Mouse (Mus musculus) embryonic facial prominence, embryonic 14.5 days (tissue): ENCODE results near the gene Gtf2i. TPM values are rescaled to one million over a fixed set of nuclear protein-coding genes. Genes with fewer than 3 reads are reported as not detected.

ENCODE experiments used
- ATAC-seq: fragments of 200-750 bp; cut with Nextera tagmentation; 2 replicates; pipeline ENCODE4 v1.8.0; 2017; ENCODE audit warnings: low read depth, moderate number of reproducible peaks, moderate TSS enrichment
- DNase-seq: peaks from one replicate; pipeline ENCODE4 v3.0.0-alpha.2; 2015; ENCODE audit warnings: low spot score
- H3K27ac ChIP-seq: fragments of 300-500 bp; sonication (generic); replicated peaks from 2 replicates; pipeline ENCODE4 v1.5.1; 2014; ENCODE audit warnings: low read depth, mild to moderate bottlenecking, low read length, moderate library complexity
- H3K27me3 ChIP-seq: fragments of 300-500 bp; sonication (generic); replicated peaks from 2 replicates; pipeline ENCODE4 v1.6.1; 2014; ENCODE audit warnings: low read length; ENCODE audit not compliant: control insufficient read depth, insufficient read depth
- H3K36me3 ChIP-seq: fragments of 300-500 bp; sonication (generic); 2 replicates; pipeline ENCODE4 v1.6.1; 2014; ENCODE audit warnings: low read length, mixed read lengths; ENCODE audit not compliant: control insufficient read depth, insufficient read depth
- H3K4me1 ChIP-seq: fragments of 300-500 bp; sonication (generic); 2 replicates; pipeline ENCODE4 v1.6.1; 2014; ENCODE audit warnings: antibody characterized with exemption, low read length; ENCODE audit not compliant: control insufficient read depth, insufficient read depth
- H3K4me2 ChIP-seq: fragments of 300-500 bp; sonication (generic); 2 replicates; pipeline ENCODE4 v1.6.1; 2014; ENCODE audit warnings: low read depth, mild to moderate bottlenecking, low read length, moderate library complexity, mixed read lengths
- H3K4me3 ChIP-seq: fragments of 300-500 bp; sonication (generic); 2 replicates; pipeline ENCODE4 v1.5.1; 2014; ENCODE audit warnings: low read depth, mild to moderate bottlenecking, low read length
- H3K9ac ChIP-seq: fragments of 300-500 bp; sonication (generic); 2 replicates; pipeline ENCODE4 v1.6.1; 2014; ENCODE audit warnings: low read depth, mild to moderate bottlenecking, low read length, moderate library complexity, mixed read lengths
- H3K9me3 ChIP-seq: fragments of 300-500 bp; sonication (generic); 2 replicates; pipeline ENCODE4 v1.6.1; 2016; ENCODE audit warnings: low read length; ENCODE audit not compliant: control insufficient read depth
- whole genome bisulfite sequencing: fragments of 180-500 bp; shearing (Covaris S2); extraction: QIAGEN DNeasy Blood & Tissue Kit; methylation state at CpG from one replicate; pipeline ENCODE4 v1.1.7; 2014; 5-methylcytosine and 5-hydroxymethylcytosine counted together
- polyA plus RNA-seq: library from polyadenylated mRNA; unstranded; fragments of >200 nt; fragmentation: Nextera tagmentation; extraction: Ambion mirVana; gene quantifications from 2 replicates; pipeline ENCODE4 v1.2.1, GENCODE M21; 2014

Gene Gtf2i
- polyA plus RNA-seq, 1 experiment from 2014 or later = 141 TPM

- H3K9ac ChIP-seq = no peak overlapping the region
- H3K27me3 ChIP-seq = no peaks in the 10 kb centered on the region
- no peaks in the 10 kb centered on the region for H3K4me1 ChIP-seq
- WGBS = 99% methylated on average over 4 of the region's 4 CpGs
- no peak overlapping the region for H3K4me2 ChIP-seq
- H3K4me3 ChIP-seq = no peak overlapping the region
- H3K9me3 ChIP-seq = no peaks in the 10 kb centered on the region
- no peak for ATAC-seq
- DNase-seq = no peak
- peaks cover 100% of the 10 kb centered on the region for H3K36me3 ChIP-seq
- no peak overlapping the region for H3K27ac ChIP-seq
Measured at GRCm38 (mm10) chr5:134251083-134251482, 63.5 kb downstream of the Gtf2i start.

- ATAC-seq = no peak
- Histone ChIP-seq H3K4me2 (no peak overlapping the region), H3K9ac (no peak overlapping the region), H3K27ac (no peak overlapping the region), H3K36me3 (peaks cover 100% of the 10 kb centered on the region), H3K4me3 (no peak overlapping the region), H3K27me3 (no peaks in the 10 kb centered on the region), H3K9me3 (no peaks in the 10 kb centered on the region), H3K4me1 (no peaks in the 10 kb centered on the region)
- no peak for DNase-seq
- WGBS = 94% methylated on average over 3 of the region's 3 CpGs
Measured at GRCm38 (mm10) chr5:134250601-134251000, 64.0 kb downstream of the Gtf2i start.

- ATAC-seq = no peak
- Histone ChIP-seq H3K36me3 (peaks cover 100% of the 10 kb centered on the region), H3K27ac (no peak overlapping the region), H3K9ac (no peak overlapping the region), H3K4me2 (no peak overlapping the region), H3K9me3 (no peaks in the 10 kb centered on the region), H3K27me3 (no peaks in the 10 kb centered on the region), H3K4me3 (no peak overlapping the region), H3K4me1 (no peaks in the 10 kb centered on the region)
- 88% methylated on average over 8 of the region's 8 CpGs for WGBS
- DNase-seq = no peak
Measured at GRCm38 (mm10) chr5:134249245-134249649, 65.3 kb downstream of the Gtf2i start.

- Histone ChIP-seq H3K4me3 (no peak overlapping the region), H3K36me3 (peaks cover 100% of the 10 kb centered on the region), H3K4me1 (no peaks in the 10 kb centered on the region), H3K4me2 (no peak overlapping the region), H3K9me3 (no peaks in the 10 kb centered on the region), H3K27me3 (no peaks in the 10 kb centered on the region), H3K9ac (no peak overlapping the region), H3K27ac (no peak overlapping the region)
- WGBS = 88% methylated on average over 14 of the region's 14 CpGs
- DNase-seq = no peak
- ATAC-seq = no peak
Measured at GRCm38 (mm10) chr5:134248608-134249244, 65.8 kb downstream of the Gtf2i start.

- Histone ChIP-seq H3K4me2 (no peak overlapping the region), H3K4me1 (no peaks in the 10 kb centered on the region), H3K36me3 (peaks cover 100% of the 10 kb centered on the region), H3K4me3 (no peak overlapping the region), H3K9ac (no peak overlapping the region), H3K27me3 (no peaks in the 10 kb centered on the region), H3K27ac (no peak overlapping the region), H3K9me3 (no peaks in the 10 kb centered on the region)
- DNase-seq (no peak), ATAC-seq (no peak)
- 92% methylated on average over 5 of the region's 5 CpGs for WGBS
Measured at GRCm38 (mm10) chr5:134246146-134246545, 68.4 kb downstream of the Gtf2i start.

- no peak overlapping the region for H3K4me3 ChIP-seq
- peaks cover 100% of the 10 kb centered on the region for H3K36me3 ChIP-seq
- no peak overlapping the region for H3K27ac ChIP-seq
- no peak overlapping the region for H3K4me2 ChIP-seq
- H3K27me3 ChIP-seq = no peaks in the 10 kb centered on the region
- ATAC-seq (no peak), DNase-seq (no peak)
- WGBS = 94% methylated on average over 5 of the region's 5 CpGs
- H3K9ac ChIP-seq = no peak overlapping the region
- no peaks in the 10 kb centered on the region for H3K9me3 ChIP-seq
- no peaks in the 10 kb centered on the region for H3K4me1 ChIP-seq
Measured at GRCm38 (mm10) chr5:134244890-134245289, 69.7 kb downstream of the Gtf2i start.

- no peaks in the 10 kb centered on the region for H3K4me1 ChIP-seq
- H3K36me3 ChIP-seq = peaks cover 100% of the 10 kb centered on the region
- DNase-seq = no peak
- no peaks in the 10 kb centered on the region for H3K9me3 ChIP-seq
- WGBS = 95% methylated on average over 26 of the region's 26 CpGs
- no peaks in the 10 kb centered on the region for H3K27me3 ChIP-seq
- H3K4me2 ChIP-seq = no peak overlapping the region
- ATAC-seq = no peak
- H3K27ac ChIP-seq = no peak overlapping the region
- no peak overlapping the region for H3K9ac ChIP-seq
- H3K4me3 ChIP-seq = no peak overlapping the region
Measured at GRCm38 (mm10) chr5:134243661-134244436, 70.7 kb downstream of the Gtf2i start.

- DNase-seq (no peak), ATAC-seq (no peak)
- Histone ChIP-seq H3K27me3 (no peaks in the 10 kb centered on the region), H3K4me3 (no peak overlapping the region), H3K4me1 (no peaks in the 10 kb centered on the region), H3K4me2 (no peak overlapping the region), H3K9ac (no peak overlapping the region), H3K9me3 (no peaks in the 10 kb centered on the region), H3K36me3 (peaks cover 100% of the 10 kb centered on the region), H3K27ac (no peak overlapping the region)
- 86% methylated on average over 5 of the region's 5 CpGs for WGBS
Measured at GRCm38 (mm10) chr5:134241831-134242230, 72.7 kb downstream of the Gtf2i start.
